Mouse (Mus musculus): ENCODE measurements at regions not wholly inside any gene's neighbourhood (a gene's known extent, or its start where the extent isn't known, plus 50 kb on each side); places are given as distances from the start of the nearest gene placed in this dataset.

DNA sequence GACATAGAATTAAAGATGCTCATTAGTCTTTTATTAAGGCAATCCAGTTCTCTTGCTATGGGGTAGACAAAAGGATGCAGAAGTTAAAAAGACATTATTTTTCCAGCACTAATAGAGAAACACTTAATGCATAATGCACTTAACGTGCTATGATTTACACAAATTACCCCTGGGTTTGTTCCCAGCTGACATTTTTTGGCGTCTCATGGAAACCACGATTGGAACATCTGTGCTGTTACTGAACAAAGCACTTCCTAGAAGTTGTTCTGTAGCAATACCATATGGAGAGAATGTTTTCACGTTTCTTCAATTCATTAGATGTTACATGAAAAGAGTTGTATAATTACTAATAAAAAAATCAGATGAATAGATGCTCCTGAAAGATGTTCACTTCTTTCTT lies 635.2 kb downstream of the Gm597 start:
- Histone ChIP-seq H3K79me2 (ENCODE audit: control insufficient read depth, insufficient read depth) (no peaks in the 10 kb centered on the region), H3K27me3 (ENCODE audit: control insufficient read depth, insufficient read depth, insufficient read length) (no peaks in the 10 kb centered on the region), H3K36me3 (ENCODE audit: control insufficient read depth, insufficient read depth) (no peaks in the 10 kb centered on the region), H3K79me3 (ENCODE audit: low read depth) (no peaks in the 10 kb centered on the region), H3ac (ENCODE audit: control insufficient read depth, insufficient read length, low read depth) (no peak overlapping the region), H3K4me3 (ENCODE audit: insufficient read depth, poor library complexity, severe bottlenecking) (no peak overlapping the region)
- TF ChIP-seq MYOG (IDR thresholded peaks at IDR 0.05; ENCODE audit: control insufficient read depth, extremely low read depth, insufficient read length): no peak
- no peak for TF ChIP-seq MAX (IDR thresholded peaks at IDR 0.05)
- no peak for TF ChIP-seq USF1 (IDR thresholded peaks at IDR 0.05; ENCODE audit: low read depth)
- TF ChIP-seq FOSL1 (IDR thresholded peaks at IDR 0.05; ENCODE audit: insufficient read depth, low read length, poor library complexity, severe bottlenecking): no peak
- TF ChIP-seq MYOD1 (IDR thresholded peaks at IDR 0.05; ENCODE audit: control insufficient read depth, insufficient read length, low read depth): no peak
- no peak for TF ChIP-seq CEBPB (IDR thresholded peaks at IDR 0.05; ENCODE audit: low read depth)
- no peak for TF ChIP-seq CTCF (IDR thresholded peaks at IDR 0.05; ENCODE audit: control insufficient read depth, insufficient read depth, insufficient read length)

DNA sequence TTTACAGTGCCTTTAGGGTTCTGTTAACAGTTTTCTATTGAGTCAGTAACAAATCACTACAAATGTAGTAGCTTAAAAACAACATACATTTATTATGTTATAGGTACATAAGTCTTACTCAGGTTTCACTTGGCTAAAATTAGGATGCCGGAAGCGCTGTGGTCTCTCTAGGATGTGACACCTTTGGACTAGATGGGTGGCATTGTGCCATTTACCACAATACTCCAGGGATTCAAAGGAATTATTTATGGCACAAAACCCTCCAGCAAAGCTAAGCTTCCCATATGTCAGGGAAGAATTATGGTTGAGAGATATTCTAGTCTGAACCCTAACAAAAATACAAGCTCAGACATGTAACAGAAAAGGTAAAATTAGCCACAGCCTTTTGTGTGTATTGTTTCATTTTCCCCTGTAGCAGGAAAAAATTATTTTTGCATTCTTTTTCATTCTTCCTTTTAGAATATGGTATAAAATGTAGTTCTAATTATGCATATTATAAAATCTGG lies 678.0 kb downstream of the Gm597 start:
- Histone ChIP-seq H3ac (ENCODE audit: control insufficient read depth, insufficient read length, low read depth) (no peak overlapping the region), H3K36me3 (ENCODE audit: control insufficient read depth, insufficient read depth) (no peaks in the 10 kb centered on the region), H3K79me3 (ENCODE audit: low read depth) (no peaks in the 10 kb centered on the region), H3K27me3 (ENCODE audit: control insufficient read depth, insufficient read depth, insufficient read length) (no peaks in the 10 kb centered on the region), H3K4me3 (ENCODE audit: insufficient read depth, poor library complexity, severe bottlenecking) (no peak overlapping the region), H3K79me2 (ENCODE audit: control insufficient read depth, insufficient read depth) (no peaks in the 10 kb centered on the region)
- no peak for TF ChIP-seq CTCF (IDR thresholded peaks at IDR 0.05; ENCODE audit: control insufficient read depth, insufficient read depth, insufficient read length)
- TF ChIP-seq MYOD1 (IDR thresholded peaks at IDR 0.05; ENCODE audit: control insufficient read depth, insufficient read length, low read depth): no peak
- TF ChIP-seq MYOG (IDR thresholded peaks at IDR 0.05; ENCODE audit: control insufficient read depth, extremely low read depth, insufficient read length): no peak
- TF ChIP-seq FOSL1 (IDR thresholded peaks at IDR 0.05; ENCODE audit: insufficient read depth, low read length, poor library complexity, severe bottlenecking): no peak
- TF ChIP-seq CEBPB (IDR thresholded peaks at IDR 0.05; ENCODE audit: low read depth): no peak
- TF ChIP-seq USF1 (IDR thresholded peaks at IDR 0.05; ENCODE audit: low read depth): no peak
- no peak for TF ChIP-seq MAX (IDR thresholded peaks at IDR 0.05)

DNA sequence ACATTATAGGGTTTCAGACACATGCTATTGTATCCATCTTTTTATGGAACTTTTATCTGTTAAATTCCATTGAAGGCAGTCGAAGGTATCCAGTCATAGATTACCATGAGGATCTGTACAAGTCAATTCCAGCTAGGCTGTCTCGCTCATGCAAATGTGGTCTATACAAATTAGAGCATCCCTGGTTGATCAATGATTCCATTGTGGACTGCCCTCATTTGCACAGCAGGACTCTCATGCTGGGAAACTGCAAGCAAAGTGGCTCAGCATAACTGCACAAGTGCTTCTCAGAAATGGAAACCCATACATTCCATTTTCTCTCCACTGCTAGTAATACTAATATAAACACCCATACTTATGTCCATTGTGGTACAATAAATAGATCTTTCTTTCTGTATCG lies 695.6 kb downstream of the Gm597 start:
- H3K79me3 ChIP-seq (ENCODE audit: low read depth): no peaks in the 10 kb centered on the region
- TF ChIP-seq MYOD1 (IDR thresholded peaks at IDR 0.05; ENCODE audit: control insufficient read depth, insufficient read length, low read depth) (no peak), FOSL1 (IDR thresholded peaks at IDR 0.05; ENCODE audit: insufficient read depth, low read length, poor library complexity, severe bottlenecking) (no peak), CTCF (IDR thresholded peaks at IDR 0.05; ENCODE audit: control insufficient read depth, insufficient read depth, insufficient read length) (no peak), MAX (IDR thresholded peaks at IDR 0.05) (no peak), MYOG (IDR thresholded peaks at IDR 0.05; ENCODE audit: control insufficient read depth, extremely low read depth, insufficient read length) (no peak), CEBPB (IDR thresholded peaks at IDR 0.05; ENCODE audit: low read depth) (no peak), USF1 (IDR thresholded peaks at IDR 0.05; ENCODE audit: low read depth) (no peak)

DNA sequence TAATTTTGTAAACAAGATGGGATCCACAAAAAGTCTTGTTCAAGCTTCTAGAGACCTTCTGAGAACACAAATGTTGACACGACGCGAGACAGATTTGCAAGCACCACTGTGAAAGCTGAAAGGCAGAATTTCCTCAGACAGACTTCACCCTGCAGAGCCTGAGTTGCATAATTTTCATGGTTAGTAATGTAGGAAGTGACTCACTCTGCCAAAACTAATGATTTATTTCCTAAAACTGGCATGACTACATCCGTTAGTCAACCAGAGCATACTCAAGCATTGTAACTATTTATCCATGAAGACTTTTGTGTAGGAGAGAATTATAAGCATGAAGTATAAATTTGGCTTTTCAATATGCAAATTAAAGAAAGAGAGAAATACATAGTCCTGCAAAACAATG lies 726.1 kb downstream of the Gm597 start:
- H3K79me2 ChIP-seq (ENCODE audit: control insufficient read depth, insufficient read depth): no peaks in the 10 kb centered on the region
- TF ChIP-seq CEBPB (IDR thresholded peaks at IDR 0.05; ENCODE audit: low read depth) (peak; percentile 95), MYOG (IDR thresholded peaks at IDR 0.05; ENCODE audit: control insufficient read depth, extremely low read depth, insufficient read length) (no peak), MYOD1 (IDR thresholded peaks at IDR 0.05; ENCODE audit: control insufficient read depth, insufficient read length, low read depth) (no peak), FOSL1 (IDR thresholded peaks at IDR 0.05; ENCODE audit: insufficient read depth, low read length, poor library complexity, severe bottlenecking) (peak; percentile 56)
- no peak overlapping the region for H3ac ChIP-seq (ENCODE audit: control insufficient read depth, insufficient read length, low read depth)
- H3K27me3 ChIP-seq (ENCODE audit: control insufficient read depth, insufficient read depth, insufficient read length): no peaks in the 10 kb centered on the region
- no peaks in the 10 kb centered on the region for H3K79me3 ChIP-seq (ENCODE audit: low read depth)
- H3K4me3 ChIP-seq (ENCODE audit: insufficient read depth, poor library complexity, severe bottlenecking): no peak overlapping the region
- H3K36me3 ChIP-seq (ENCODE audit: control insufficient read depth, insufficient read depth): no peaks in the 10 kb centered on the region

More for the DNA sequence above, 695.6 kb downstream of the Gm597 start:
- Histone ChIP-seq H3ac (ENCODE audit: control insufficient read depth, insufficient read length, low read depth) (no peak overlapping the region), H3K4me3 (ENCODE audit: insufficient read depth, poor library complexity, severe bottlenecking) (no peak overlapping the region), H3K36me3 (ENCODE audit: control insufficient read depth, insufficient read depth) (no peaks in the 10 kb centered on the region), H3K79me2 (ENCODE audit: control insufficient read depth, insufficient read depth) (no peaks in the 10 kb centered on the region), H3K27me3 (ENCODE audit: control insufficient read depth, insufficient read depth, insufficient read length) (no peaks in the 10 kb centered on the region)

DNA sequence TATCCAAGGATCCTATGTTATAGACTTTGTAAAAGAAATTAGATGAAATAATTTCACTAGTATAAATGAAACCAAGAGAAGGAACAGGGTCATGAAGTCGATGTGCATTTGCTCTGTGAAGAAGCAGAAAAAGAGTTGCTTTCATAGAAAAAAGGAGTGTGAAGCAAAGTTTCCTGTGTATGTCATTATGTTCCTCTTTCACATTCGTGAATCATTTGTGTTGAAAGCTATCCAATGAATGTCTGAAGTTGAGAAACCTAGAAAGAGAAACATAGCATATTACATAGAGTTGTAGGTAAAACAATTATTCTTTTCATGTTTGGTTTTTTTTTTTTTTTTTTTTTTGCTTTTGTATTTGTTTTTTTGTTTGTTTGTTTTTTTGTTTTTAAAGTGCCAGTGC lies 732.1 kb downstream of the Gm597 start:
- Histone ChIP-seq H3K36me3 (ENCODE audit: control insufficient read depth, insufficient read depth) (no peaks in the 10 kb centered on the region), H3K27me3 (ENCODE audit: control insufficient read depth, insufficient read depth, insufficient read length) (no peaks in the 10 kb centered on the region), H3K79me2 (ENCODE audit: control insufficient read depth, insufficient read depth) (no peaks in the 10 kb centered on the region), H3K79me3 (ENCODE audit: low read depth) (no peaks in the 10 kb centered on the region), H3ac (ENCODE audit: control insufficient read depth, insufficient read length, low read depth) (no peak overlapping the region), H3K4me3 (ENCODE audit: insufficient read depth, poor library complexity, severe bottlenecking) (no peak overlapping the region)
- TF ChIP-seq MAX (IDR thresholded peaks at IDR 0.05): no peak
- no peak for TF ChIP-seq MYOD1 (IDR thresholded peaks at IDR 0.05; ENCODE audit: control insufficient read depth, insufficient read length, low read depth)
- TF ChIP-seq CEBPB (IDR thresholded peaks at IDR 0.05; ENCODE audit: low read depth): no peak
- TF ChIP-seq USF1 (IDR thresholded peaks at IDR 0.05; ENCODE audit: low read depth): no peak
- no peak for TF ChIP-seq MYOG (IDR thresholded peaks at IDR 0.05; ENCODE audit: control insufficient read depth, extremely low read depth, insufficient read length)
- TF ChIP-seq CTCF (IDR thresholded peaks at IDR 0.05; ENCODE audit: control insufficient read depth, insufficient read depth, insufficient read length): no peak
- TF ChIP-seq FOSL1 (IDR thresholded peaks at IDR 0.05; ENCODE audit: insufficient read depth, low read length, poor library complexity, severe bottlenecking): no peak

DNA sequence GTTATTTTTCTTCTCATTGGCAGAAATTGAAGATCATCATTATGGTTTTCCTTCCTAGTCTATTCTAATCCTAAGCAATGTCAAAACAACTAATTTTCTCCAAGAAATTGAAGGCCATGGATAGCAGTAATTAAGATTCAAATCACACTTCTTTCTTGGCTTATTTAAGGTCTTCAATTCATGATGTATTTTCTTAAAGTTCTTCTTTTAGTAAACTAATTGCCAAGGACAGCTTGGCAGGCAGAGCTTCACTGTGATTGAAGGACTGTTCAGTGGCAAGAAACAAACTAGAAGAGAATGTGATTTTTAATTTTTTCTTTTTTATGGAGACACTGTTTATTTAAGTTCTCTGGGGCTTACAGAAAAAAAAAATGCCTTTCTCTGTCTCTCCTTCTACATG lies 732.7 kb downstream of the Gm597 start:
- H3K79me3 ChIP-seq (ENCODE audit: low read depth): no peaks in the 10 kb centered on the region
- H3K36me3 ChIP-seq (ENCODE audit: control insufficient read depth, insufficient read depth): no peaks in the 10 kb centered on the region
- no peak overlapping the region for H3ac ChIP-seq (ENCODE audit: control insufficient read depth, insufficient read length, low read depth)
- H3K79me2 ChIP-seq (ENCODE audit: control insufficient read depth, insufficient read depth): no peaks in the 10 kb centered on the region
- no peaks in the 10 kb centered on the region for H3K27me3 ChIP-seq (ENCODE audit: control insufficient read depth, insufficient read depth, insufficient read length)
- no peak overlapping the region for H3K4me3 ChIP-seq (ENCODE audit: insufficient read depth, poor library complexity, severe bottlenecking)
- TF ChIP-seq MYOD1 (IDR thresholded peaks at IDR 0.05; ENCODE audit: control insufficient read depth, insufficient read length, low read depth) (no peak), MYOG (IDR thresholded peaks at IDR 0.05; ENCODE audit: control insufficient read depth, extremely low read depth, insufficient read length) (no peak), CEBPB (IDR thresholded peaks at IDR 0.05; ENCODE audit: low read depth) (no peak), FOSL1 (IDR thresholded peaks at IDR 0.05; ENCODE audit: insufficient read depth, low read length, poor library complexity, severe bottlenecking) (no peak), MAX (IDR thresholded peaks at IDR 0.05) (no peak), USF1 (IDR thresholded peaks at IDR 0.05; ENCODE audit: low read depth) (no peak), CTCF (IDR thresholded peaks at IDR 0.05; ENCODE audit: control insufficient read depth, insufficient read depth, insufficient read length) (no peak)

Data from C2C12 (cell line).